ENCODE assay signal across 18 mouse cellular contexts in the genomic region with DNA sequence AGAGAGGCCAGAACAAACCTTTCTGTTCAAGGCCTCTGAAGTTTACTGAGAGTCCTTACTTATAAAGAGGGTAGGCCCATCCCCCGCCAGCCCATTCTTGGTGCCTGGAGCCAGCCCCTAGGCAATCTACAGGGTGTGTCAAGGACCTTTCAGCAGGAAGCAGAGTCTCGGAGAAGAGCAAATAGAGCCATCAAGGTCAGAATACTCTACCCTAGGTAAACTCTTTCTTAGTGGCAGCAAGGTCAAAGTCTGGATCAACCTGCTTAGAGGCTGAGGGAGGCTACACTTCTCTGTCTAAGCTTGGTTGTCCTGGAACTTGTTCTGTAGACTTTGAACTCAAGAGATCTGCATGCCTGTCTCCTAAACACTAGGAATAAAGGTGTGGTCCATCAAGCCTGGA. TPM values are rescaled to one million over a fixed set of nuclear protein-coding genes. Genes with fewer than 3 reads are reported as not detected.
DNase-seq lines count a peak whose midpoint lies in the region; ATAC-seq lines count a peak whose summit lies in the region.
"Had no signal": no experiment of that assay in that cellular context is flagged by ENCODE, and none has a peak within 500 bp of the region (broad histone marks: within the 10 kb centered on the region; RNA-seq: fewer than 3 reads in every experiment).

No protein-coding gene starts in this region.

- H3K9ac ChIP-seq in midbrain, embryonic 13.5 days (replicated peaks) = no peak overlapping the region
- H3K9ac ChIP-seq: hindbrain, embryonic 14.5 days; liver, embryonic 13.5 days had no signal

- H3K4me3 ChIP-seq in midbrain, embryonic 13.5 days (replicated peaks) = no peak overlapping the region
- H3K4me3 ChIP-seq: limb, embryonic 10.5 days; liver, embryonic 13.5 days had no signal

- 68% methylated on average over 2 of the region's 2 CpGs for WGBS in midbrain, embryonic 13.5 days

- no peaks in the 10 kb centered on the region for H3K27me3 ChIP-seq in midbrain, embryonic 13.5 days
- H3K27me3 ChIP-seq: liver, embryonic 13.5 days had no signal

- no peaks in the 10 kb centered on the region for H3K36me3 ChIP-seq in midbrain, embryonic 13.5 days
- H3K36me3 ChIP-seq: limb, embryonic 10.5 days; liver, embryonic 13.5 days had no signal

- H3K4me2 ChIP-seq in midbrain, embryonic 13.5 days (replicated peaks) = no peak overlapping the region
- H3K4me2 ChIP-seq: hindbrain, embryonic 14.5 days; liver, embryonic 13.5 days had no signal

- no peak overlapping the region for H3K27ac ChIP-seq in midbrain, embryonic 13.5 days
- H3K27ac ChIP-seq: hindbrain, embryonic 14.5 days; kidney, postnatal 0 days; limb, embryonic 10.5 days; liver, embryonic 13.5 days; macrophage had no signal

- DNase-seq in lung, adult 18-20 months = peak; percentile 42 to 62
- no peak for DNase-seq in lung, postnatal 10 days
- DNase-seq in ZHBTc4 (ENCODE audit: low read depth, low spot score) = peak; percentile 93
- DNase-seq in lung, postnatal 14 days = peak; percentile 16
- DNase-seq in yolk sac, embryonic 10.5 days (ENCODE audit: low spot score) = peak; percentile 80
- DNase-seq: adrenal gland, adult 8-10 months; cerebellum, postnatal 14 days; embryo, embryonic 11 days; heart, adult 18-20 months; liver, embryonic 13.5 days; thymus, postnatal 4 days had no signal

- no peaks in the 10 kb centered on the region for H3K9me3 ChIP-seq in midbrain, embryonic 13.5 days
- H3K9me3 ChIP-seq: limb, embryonic 10.5 days; liver, embryonic 13.5 days had no signal

- ATAC-seq in midbrain, embryonic 13.5 days = no peak
- ATAC-seq in megakaryocyte-erythroid progenitor cell, adult 5-6 weeks (replicated peaks; ENCODE audit: low FRiP score, low TSS enrichment, poor library complexity, severe bottlenecking) = no peak
- ATAC-seq: midbrain, embryonic 16.5 days had no signal

- peaks cover 9% of the 10 kb centered on the region; the same call in 1 of the 2 replicates for H3K4me1 ChIP-seq in midbrain, embryonic 13.5 days (replicated peaks)

RNA-seq across cellular contexts. Expression of a gene that starts 4.2 kb away (rescaled TPM):
- polyA plus RNA-seq in midbrain, embryonic 13.5 days (2015; fragmentation: Nextera tagmentation; extraction: Ambion mirVana) = 33.0 and 33.9 TPM in 2 replicates
- 30.8 and 54.1 TPM in 2 replicates for total RNA-seq in megakaryocyte-erythroid progenitor cell, adult 5-6 weeks (2014; fragmentation: Nextera tagmentation)
- 29.4 and 43.8 TPM in 2 replicates for total RNA-seq in megakaryocyte-erythroid progenitor cell, adult 5-6 weeks (2017)
